Mouse (Mus musculus) B cell, adult (primary cell): ENCODE data around the gene Abca7. TPM values are rescaled to one million over a fixed set of nuclear protein-coding genes. Genes with fewer than 3 reads are reported as not detected.

Experiments used
- total RNA-seq: library from RNA; stranded (reverse); gene quantifications from 4 replicates; pipeline ENCODE4 v1.2.4, GENCODE M21; 2023; ENCODE audit not compliant: inconsistent age

The Abca7 gene
- total RNA-seq, result 53.9 to 56.0 TPM (median 54.6 TPM) in 4 replicates

DNA sequence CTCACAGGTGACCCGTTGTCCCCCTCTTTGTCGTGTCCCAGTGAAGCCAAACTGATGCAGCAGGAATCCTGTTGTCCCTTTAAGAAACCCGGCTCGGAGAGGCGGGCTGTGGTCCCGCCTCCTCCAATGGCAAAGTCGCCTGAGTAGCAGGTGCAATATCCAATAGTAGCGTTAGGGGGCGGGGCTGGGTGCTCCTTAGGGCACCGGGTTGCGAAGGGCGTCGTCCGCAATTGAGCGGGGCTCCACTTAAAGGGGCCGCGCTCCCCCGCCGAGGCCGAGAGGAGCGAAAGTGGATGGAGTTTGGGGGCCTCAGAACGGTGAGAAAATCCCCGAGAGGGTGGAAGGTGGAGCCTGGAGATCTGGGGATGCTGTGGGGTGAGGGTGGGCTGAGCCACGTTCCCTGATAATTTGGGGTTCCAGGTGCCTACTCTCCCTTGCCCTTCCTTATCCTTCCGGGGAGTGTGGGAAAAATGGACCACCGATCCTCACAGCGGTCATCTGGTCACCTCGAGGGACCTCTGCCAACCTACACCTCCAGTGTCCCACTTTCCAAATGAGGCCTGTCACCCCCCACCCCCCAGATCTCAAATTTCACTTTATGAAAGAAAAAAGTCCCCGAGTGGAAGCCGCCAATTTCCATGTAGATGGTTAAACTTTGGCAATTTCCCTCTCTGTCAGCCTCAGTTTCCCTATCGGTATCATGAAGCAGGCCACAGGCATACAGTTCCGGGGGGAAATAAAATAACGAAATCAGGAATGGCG lies at the start of gene Abca7:
TSS of gene Abca7 (plus strand) at position 223 of the 762 bp plus-strand sequence.

DNA sequence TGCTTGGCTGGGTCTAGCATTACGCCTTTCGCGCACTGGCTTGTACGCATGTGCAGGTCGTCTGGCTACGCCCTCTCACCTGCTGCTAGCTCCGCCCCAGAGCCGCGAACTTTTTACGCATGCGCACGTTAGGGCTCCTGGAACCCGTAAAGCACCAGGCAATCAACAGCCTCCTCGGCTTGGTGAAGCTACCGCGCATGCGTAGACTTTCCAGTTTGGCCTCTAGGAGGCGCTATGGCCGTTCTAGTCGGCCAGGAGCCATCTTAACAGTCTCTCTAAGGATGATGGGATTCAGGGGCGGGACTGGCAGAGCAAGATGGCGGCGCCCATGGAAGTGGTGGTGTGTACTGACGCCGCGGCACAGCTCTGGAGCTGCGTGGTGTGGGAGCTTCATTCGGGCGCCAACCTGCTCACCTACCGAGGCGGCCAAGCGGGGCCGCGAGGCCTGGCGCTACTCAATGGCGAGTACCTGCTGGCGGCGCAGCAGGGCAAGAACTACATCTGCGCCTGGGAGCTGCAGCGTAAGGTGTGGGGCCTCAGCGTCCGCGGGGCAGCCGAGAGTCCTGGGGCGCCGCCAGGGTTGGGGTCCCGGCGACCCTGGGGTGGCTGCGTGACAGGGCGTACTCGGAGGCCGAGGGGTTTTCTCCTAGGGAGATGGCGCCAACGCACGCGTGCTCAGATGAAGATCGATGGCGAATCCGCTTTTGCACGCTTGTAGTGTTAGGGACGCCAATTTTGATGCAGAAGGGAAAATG lies 36.3 kb upstream of the Abca7 start, which contains the start of gene Wdr18:
TSS of gene Wdr18 (plus strand) at position 306 of the 755 bp plus-strand sequence.

GRCm38 (mm10) chr10:79970415-79971182 lies 25.7 kb upstream of the Abca7 start, which contains the start of gene Grin3b:
Grin3b (plus strand) TSS chr10:79970715.

DNA sequence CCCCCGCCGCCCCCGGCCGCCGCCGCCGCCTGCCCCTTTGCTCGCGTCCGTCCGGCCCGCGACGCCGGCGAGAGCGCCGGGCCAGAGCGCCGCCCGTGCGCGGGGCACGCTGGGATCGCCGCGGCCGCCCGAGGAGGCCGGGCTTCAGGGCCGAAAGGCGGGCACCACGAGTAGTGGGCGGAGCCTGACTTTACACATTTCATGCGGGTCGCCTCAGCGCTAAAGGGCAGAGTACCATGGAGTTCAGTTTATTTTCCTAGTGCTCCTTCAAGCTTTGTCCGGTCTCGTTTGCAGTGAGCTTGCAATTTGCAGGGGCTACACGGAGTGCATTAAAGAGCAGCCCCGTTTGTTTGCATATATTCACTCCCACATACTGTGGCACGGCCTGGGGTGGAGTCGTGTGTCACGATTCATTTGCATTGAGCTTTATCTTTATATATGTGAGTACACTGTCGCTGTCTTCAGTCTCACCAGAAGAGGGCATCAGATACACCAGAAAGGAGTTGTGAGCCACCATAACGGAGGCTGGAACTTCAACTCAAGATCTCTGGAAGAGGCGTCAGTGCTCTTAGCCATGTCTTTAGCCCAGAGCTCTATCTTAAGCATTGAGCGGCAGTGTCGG lies 12.0 kb upstream of the Abca7 start, which contains the start of gene Tmem259:
TSS of gene Tmem259 (minus strand) at position 136 of the 622 bp plus-strand sequence.

GRCm38 (mm10) chr10:79988506-79989271 lies 7.6 kb upstream of the Abca7 start, which contains the start of gene Cnn2:
Cnn2 (plus strand) TSS chr10:79988584.

DNA sequence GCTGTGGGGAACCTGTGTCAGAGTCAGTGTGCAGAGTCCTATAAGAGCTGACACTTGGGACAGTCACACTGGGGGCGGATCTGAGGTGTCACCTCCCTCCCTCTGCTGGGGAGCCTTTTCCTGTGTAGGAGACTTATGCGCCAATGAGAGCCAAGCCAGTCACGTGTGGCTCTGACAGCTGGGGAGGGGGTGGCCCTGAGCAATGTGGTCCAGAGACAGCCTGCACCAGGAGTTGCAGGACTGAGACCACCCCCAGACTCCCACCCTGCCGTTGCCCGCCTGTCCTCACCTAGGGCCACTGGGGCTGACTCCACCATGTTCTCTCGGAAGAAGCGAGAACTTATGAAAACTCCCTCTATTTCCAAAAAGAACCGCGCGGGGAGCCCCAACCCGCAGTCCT lies 20.2 kb downstream of the Abca7 start, which contains the start of gene Arhgap45:
TSS of gene Arhgap45 (plus strand) at position 143 of the 400 bp plus-strand sequence.

DNA sequence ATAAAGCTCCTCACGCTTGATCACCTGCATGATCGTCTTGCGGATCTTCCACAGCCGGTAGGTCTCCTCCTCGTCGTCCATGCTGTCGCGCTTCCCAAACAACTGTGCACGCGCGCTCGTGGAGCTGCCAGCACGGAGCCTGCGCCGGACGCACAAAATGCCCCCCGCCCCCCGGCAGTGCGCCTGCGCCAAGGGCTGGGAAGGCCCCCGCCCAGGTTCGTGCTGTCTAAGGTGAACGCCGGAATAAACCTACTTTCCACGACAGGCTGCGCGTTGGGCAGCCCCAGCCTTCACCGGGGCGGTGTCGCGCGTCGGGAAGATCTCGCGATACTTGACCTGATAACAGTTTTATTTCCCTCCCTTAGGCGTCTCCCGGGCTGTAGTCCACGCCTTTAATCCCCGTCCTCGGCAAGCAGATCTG lies 43.3 kb downstream of the Abca7 start, which contains the start of gene Polr2e:
TSS of gene Polr2e (minus strand) at position 237 of the 421 bp plus-strand sequence.

GRCm38 (mm10) chr10:80047041-80047565 lies 50.8 kb downstream of the Abca7 start, which contains the start of gene Gpx4:
Gpx4 (plus strand) TSS chr10:80047166.

Other genes starting within 250 kb of the Abca7 start
- 55.6 to 79.9 TPM (median 71.2 TPM) in 4 replicates for gene Polrmt, start 249.9 kb upstream of the Abca7 start, total RNA-seq
- not detected in 4 replicates for gene Fgf22, start 241.4 kb upstream of the Abca7 start, total RNA-seq
- gene Rnf126, start 229.5 kb upstream of the Abca7 start, total RNA-seq, result 52.1 to 65.8 TPM (median 59.1 TPM) in 4 replicates
- 1.1 to 2.1 TPM (median 1.7 TPM) in 4 replicates for gene Fstl3, start 219.2 kb upstream of the Abca7 start, total RNA-seq
- not detected in 4 replicates for gene Prss57, start 205.5 kb upstream of the Abca7 start, total RNA-seq
- 5.9 to 8.0 TPM (median 6.7 TPM) in 4 replicates for gene Palm, start 202.9 kb upstream of the Abca7 start, total RNA-seq
- not detected in 4 replicates for gene Misp, start 175.5 kb upstream of the Abca7 start, total RNA-seq
- gene Ptbp1, start 142.1 kb upstream of the Abca7 start, total RNA-seq, result 430 to 480 TPM (median 445 TPM) in 4 replicates
- gene Prtn3, start 122.0 kb upstream of the Abca7 start, total RNA-seq, result not detected in 4 replicates
- 0.27 to 1.1 TPM (median 0.75 TPM) in 4 replicates for gene Plppr3, start 121.9 kb upstream of the Abca7 start, total RNA-seq
- not detected in 4 replicates for gene Elane, start 110.2 kb upstream of the Abca7 start, total RNA-seq
- gene Cfd, start 105.6 kb upstream of the Abca7 start, total RNA-seq, result not detected in 4 replicates
- gene Med16, start 87.6 kb upstream of the Abca7 start, total RNA-seq, result 76.7 to 86.8 TPM (median 80.6 TPM) in 4 replicates
- gene Gm26602, start 85.6 kb upstream of the Abca7 start, total RNA-seq, result not detected in 4 replicates
- gene Kiss1r, start 79.5 kb upstream of the Abca7 start, total RNA-seq, result 0.16 to 0.90 TPM (median 0.41 TPM) in 4 replicates
- 97.6 to 112 TPM (median 107 TPM) in 4 replicates for gene R3hdm4, start 75.3 kb upstream of the Abca7 start, total RNA-seq
- 33.9 to 40.6 TPM (median 35.9 TPM) in 4 replicates for gene Arid3a, start 69.5 kb upstream of the Abca7 start, total RNA-seq
- 40.2 to 51.6 TPM (median 44.7 TPM) in 4 replicates for gene Wdr18, start 36.3 kb upstream of the Abca7 start, total RNA-seq
- gene Grin3b, start 25.8 kb upstream of the Abca7 start, total RNA-seq, result 0.21 TPM in 1 of 4 replicates, not detected in the others
- 157 to 164 TPM (median 160 TPM) in 4 replicates for gene Tmem259, start 12.2 kb upstream of the Abca7 start, total RNA-seq
- 325 to 361 TPM (median 340 TPM) in 4 replicates for gene Cnn2, start 7.9 kb upstream of the Abca7 start, total RNA-seq
- 493 to 520 TPM (median 510 TPM) in 4 replicates for gene Arhgap45, start 20.2 kb downstream of the Abca7 start, total RNA-seq
- gene Polr2e, start 43.3 kb downstream of the Abca7 start, total RNA-seq, result 73.4 to 86.2 TPM (median 75.9 TPM) in 4 replicates
- 124 to 132 TPM (median 128 TPM) in 4 replicates for gene Gpx4, start 50.7 kb downstream of the Abca7 start, total RNA-seq
- gene Sbno2, start 109.1 kb downstream of the Abca7 start, total RNA-seq, result 109 to 122 TPM (median 117 TPM) in 4 replicates
- gene Stk11, start 119.3 kb downstream of the Abca7 start, total RNA-seq, result 173 to 183 TPM (median 178 TPM) in 4 replicates
- 164 to 190 TPM (median 176 TPM) in 4 replicates for gene Atp5d, start 142.1 kb downstream of the Abca7 start, total RNA-seq
- 5.9 to 9.3 TPM (median 6.8 TPM) in 4 replicates for gene Cbarp, start 144.3 kb downstream of the Abca7 start, total RNA-seq
- 143 to 168 TPM (median 155 TPM) in 4 replicates for gene Midn, start 151.8 kb downstream of the Abca7 start, total RNA-seq
- gene Cirbp, start 169.5 kb downstream of the Abca7 start, total RNA-seq, result 183 to 228 TPM (median 208 TPM) in 4 replicates
- gene 1600002K03Rik, start 176.4 kb downstream of the Abca7 start, total RNA-seq, result 10.6 to 16.3 TPM (median 15.1 TPM) in 4 replicates
- 0.24 to 0.51 TPM in 2 of 4 replicates, not detected in the others for gene Efna2, start 183.0 kb downstream of the Abca7 start, total RNA-seq
- gene Mum1, start 229.9 kb downstream of the Abca7 start, total RNA-seq, result 54.4 to 64.3 TPM (median 58.3 TPM) in 4 replicates